Mouse (Mus musculus): Measurements from ENCODE around the gene Gm38431.

Gene Gm38431

GRCm38 (mm10) chr9:21036666-21037065 lies 55.1 kb downstream of the Gm38431 start:
- DNase-seq: no peak

GRCm38 (mm10) chr9:21036161-21036560 lies 55.6 kb downstream of the Gm38431 start:
- no peak for DNase-seq

- no peak for DNase-seq
These were observed 56.2 kb downstream of the Gm38431 start for GRCm38 (mm10) chr9:21035586-21035985.

- no peak for DNase-seq
These were observed 57.2 kb downstream of the Gm38431 start for GRCm38 (mm10) chr9:21034481-21035085.

DNA sequence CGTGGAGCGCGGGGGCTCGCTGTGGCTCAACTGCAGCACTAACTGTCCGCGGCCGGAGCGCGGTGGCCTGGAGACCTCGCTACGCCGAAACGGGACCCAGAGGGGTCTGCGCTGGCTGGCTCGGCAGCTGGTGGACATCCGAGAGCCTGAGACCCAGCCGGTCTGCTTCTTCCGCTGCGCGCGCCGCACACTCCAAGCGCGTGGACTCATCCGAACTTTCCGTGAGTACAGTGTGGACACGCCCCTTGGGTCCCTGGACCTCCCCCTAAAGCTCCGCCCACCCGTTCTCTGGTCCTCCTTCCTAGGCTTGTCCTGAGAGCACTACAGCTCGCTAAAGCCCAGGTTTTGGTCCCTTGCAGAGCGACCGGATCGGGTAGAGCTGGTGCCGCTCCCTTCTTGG lies 58.7 kb downstream of the Gm38431 start:
- peak; percentile 34 to 54 for DNase-seq

DNA sequence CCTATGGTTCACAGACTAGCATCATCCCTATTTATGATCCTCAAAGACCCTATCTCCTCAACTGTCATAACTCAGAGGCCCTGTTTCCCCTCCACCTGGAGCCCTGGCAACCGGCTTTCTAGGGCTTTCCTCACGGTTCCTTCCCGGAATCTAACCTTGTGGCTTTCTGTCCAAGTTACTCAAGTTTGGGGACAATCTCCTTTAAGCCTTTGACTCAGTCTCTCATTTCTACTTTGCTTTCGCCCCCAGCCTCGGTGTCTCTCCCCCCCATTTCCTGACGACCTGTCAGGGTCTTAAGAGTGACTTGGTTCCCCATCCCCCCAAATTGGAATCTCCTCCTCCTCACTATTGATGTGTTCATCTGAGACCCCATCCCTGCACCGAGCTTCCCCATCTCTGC lies 59.3 kb downstream of the Gm38431 start:
- DNase-seq: no peak

GRCm38 (mm10) chr9:21031896-21032351 lies 59.9 kb downstream of the Gm38431 start, which contains the start of gene Icam5:
Gene Icam5 (plus strand): TSS chr9:21032073.
- DNase-seq: peak; percentile 48 to 50

DNA sequence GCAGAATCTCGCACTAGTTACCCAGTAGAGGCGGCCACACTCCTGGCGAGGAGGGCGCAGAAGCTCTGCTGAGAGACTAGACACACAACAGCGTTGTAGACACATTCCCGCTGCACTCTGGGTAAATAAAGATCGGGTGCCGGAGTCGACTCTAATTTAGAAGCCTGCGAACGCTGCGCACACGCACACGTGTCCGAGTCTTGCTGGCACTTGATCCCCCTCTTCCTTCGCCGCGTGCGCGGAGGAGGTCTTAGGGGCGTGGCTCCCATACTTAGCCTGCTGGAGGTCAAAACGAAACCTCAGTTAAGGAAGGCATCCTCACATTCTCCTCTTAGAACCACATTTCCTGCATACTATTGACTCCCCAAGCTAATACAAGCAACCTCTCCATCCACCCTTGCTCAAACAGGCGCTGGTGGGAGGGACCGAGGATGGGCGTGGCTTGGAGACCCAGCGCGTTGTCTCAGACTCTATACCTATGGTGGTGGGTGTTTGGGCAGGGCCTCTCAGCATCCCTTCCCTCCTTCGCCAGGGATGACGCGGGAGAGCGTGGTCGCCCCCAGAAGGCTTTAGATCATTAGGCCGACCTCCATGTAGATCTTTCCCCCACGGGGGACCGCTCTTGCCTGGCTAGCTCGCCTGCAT lies 60.4 kb downstream of the Gm38431 start:
- peak; percentile 51 to 59 for DNase-seq

GRCm38 (mm10) chr9:21030781-21031250 lies 61.0 kb downstream of the Gm38431 start:
- DNase-seq: peak; percentile 77 to 88

GRCm38 (mm10) chr9:21030055-21030600 lies 61.7 kb downstream of the Gm38431 start:
- no peak for DNase-seq

GRCm38 (mm10) chr9:21029291-21030054 lies 62.3 kb downstream of the Gm38431 start, which contains the start of gene Icam4:
Gene Icam4 (plus strand): TSS chr9:21029373.
- peak; percentile 62 to 78 for DNase-seq

DNA sequence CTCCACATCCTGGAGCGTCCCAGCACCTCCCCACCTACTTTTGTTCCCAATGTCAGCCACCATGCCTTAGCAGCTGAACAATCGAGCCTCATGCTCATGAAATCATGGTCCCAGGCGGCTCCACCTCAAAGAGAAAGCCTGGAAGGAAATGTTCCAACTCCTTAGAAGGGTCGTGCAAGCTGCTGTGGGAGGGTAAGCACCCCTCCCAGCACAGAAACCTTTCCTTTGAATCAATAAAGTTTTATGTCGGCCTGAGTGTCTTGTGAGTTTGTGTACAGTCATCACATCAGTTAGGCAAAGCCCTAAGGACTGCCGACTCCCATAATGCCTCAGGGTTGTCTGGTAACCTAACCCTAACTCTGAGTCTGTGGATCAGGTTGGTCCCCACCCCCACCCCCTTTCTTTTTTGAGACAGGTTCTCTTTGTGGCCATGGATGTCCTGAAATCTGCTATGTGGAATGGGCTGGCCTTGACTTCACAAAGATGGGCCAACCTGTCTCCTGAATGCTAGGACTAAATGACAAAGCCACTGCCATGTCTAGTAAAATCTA lies 63.2 kb downstream of the Gm38431 start:
- no peak for DNase-seq

DNA sequence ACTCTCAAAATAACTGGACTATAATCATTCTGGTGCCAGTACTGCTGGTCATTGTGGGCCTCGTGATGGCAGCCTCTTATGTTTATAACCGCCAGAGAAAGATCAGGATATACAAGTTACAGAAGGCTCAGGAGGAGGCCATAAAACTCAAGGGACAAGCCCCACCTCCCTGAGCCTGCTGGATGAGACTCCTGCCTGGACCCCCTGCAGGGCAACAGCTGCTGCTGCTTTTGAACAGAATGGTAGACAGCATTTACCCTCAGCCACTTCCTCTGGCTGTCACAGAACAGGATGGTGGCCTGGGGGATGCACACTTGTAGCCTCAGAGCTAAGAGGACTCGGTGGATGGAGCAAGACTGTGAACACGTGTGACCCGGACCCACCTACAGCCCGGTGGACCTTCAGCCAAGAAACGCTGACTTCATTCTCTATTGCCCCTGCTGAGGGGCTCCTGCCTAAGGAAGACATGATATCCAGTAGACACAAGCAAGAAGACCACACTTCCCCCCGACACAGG lies 64.0 kb downstream of the Gm38431 start:
- DNase-seq: no peak

GRCm38 (mm10) chr9:21026849-21027248 lies 64.9 kb downstream of the Gm38431 start:
- no peak for DNase-seq

GRCm38 (mm10) chr9:21025258-21025810 lies 66.5 kb downstream of the Gm38431 start:
- DNase-seq: no peak

GRCm38 (mm10) chr9:21022726-21023125 lies 69.1 kb downstream of the Gm38431 start:
- no peak for DNase-seq

GRCm38 (mm10) chr9:21022288-21022687 lies 69.5 kb downstream of the Gm38431 start:
- no peak for DNase-seq

DNA sequence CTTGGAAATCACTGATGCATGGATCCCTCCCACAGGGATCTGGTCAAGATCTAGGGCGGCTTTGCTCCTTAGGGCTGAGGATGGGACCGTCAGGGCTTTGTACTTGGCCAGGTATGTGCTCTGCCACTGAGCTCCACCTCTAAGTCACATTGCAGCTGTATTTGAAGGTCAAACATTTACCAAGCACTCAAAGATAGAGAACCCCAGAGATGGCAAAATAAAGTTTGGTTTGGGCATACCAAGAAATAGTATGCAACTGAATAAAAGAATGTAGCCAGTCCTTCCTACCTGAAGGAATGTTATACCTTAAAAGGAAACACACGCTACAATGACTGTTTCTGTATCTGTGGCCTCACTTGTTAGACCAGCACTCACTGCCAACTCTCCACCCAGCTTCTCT lies 70.4 kb downstream of the Gm38431 start:
- DNase-seq: no peak

- DNase-seq: no peak
These were observed 73.2 kb downstream of the Gm38431 start for GRCm38 (mm10) chr9:21018600-21018999.

Data from cerebellum, postnatal 25 days (tissue).